Mouse (Mus musculus) testis, postnatal 10 days (tissue): ENCODE data around the gene Tmpo.

Experiments used
- DNase-seq: peaks from one replicate; pipeline ENCODE4 v3.0.0; 2021; ENCODE audit warnings: low spot score

Tmpo gene

GRCm38 (mm10) chr10:91180761-91181460 is at the start of gene Tmpo:
Gene Tmpo, minus strand, starts transcription at chr10:91181315.
- no peak for DNase-seq

- DNase-seq = no peak
These were observed 49.3 kb upstream of the Tmpo start for GRCm38 (mm10) chr10:91230400-91230799.

GRCm38 (mm10) chr10:91229518-91229961 is 48.4 kb upstream of the Tmpo start:
- DNase-seq = no peak

GRCm38 (mm10) chr10:91228924-91229517 is 47.9 kb upstream of the Tmpo start:
- no peak for DNase-seq

GRCm38 (mm10) chr10:91227034-91227433 is 45.9 kb upstream of the Tmpo start:
- no peak for DNase-seq

GRCm38 (mm10) chr10:91222398-91223236 is 41.5 kb upstream of the Tmpo start:
- DNase-seq = no peak

GRCm38 (mm10) chr10:91208899-91209667 is 28.0 kb upstream of the Tmpo start:
- no peak for DNase-seq

- peak; percentile 82 for DNase-seq
These were observed 27.3 kb upstream of the Tmpo start for GRCm38 (mm10) chr10:91208461-91208860.

GRCm38 (mm10) chr10:91207275-91207674 is 26.2 kb upstream of the Tmpo start:
- no peak for DNase-seq

- DNase-seq = no peak
These were observed 24.5 kb upstream of the Tmpo start for GRCm38 (mm10) chr10:91205632-91206031.

GRCm38 (mm10) chr10:91200581-91200980 is 19.5 kb upstream of the Tmpo start:
- no peak for DNase-seq

- no peak for DNase-seq
These were observed 18.2 kb upstream of the Tmpo start for GRCm38 (mm10) chr10:91199238-91199780.

- no peak for DNase-seq
These were observed 16.6 kb upstream of the Tmpo start for GRCm38 (mm10) chr10:91197704-91198103.

- no peak for DNase-seq
These were observed 15.7 kb upstream of the Tmpo start for GRCm38 (mm10) chr10:91196778-91197177.

GRCm38 (mm10) chr10:91195680-91196079 is 14.6 kb upstream of the Tmpo start:
- no peak for DNase-seq

- no peak for DNase-seq
These were observed 14.0 kb upstream of the Tmpo start for GRCm38 (mm10) chr10:91195091-91195490.

GRCm38 (mm10) chr10:91191851-91192250 is 10.7 kb upstream of the Tmpo start:
- no peak for DNase-seq

GRCm38 (mm10) chr10:91189476-91189875 is 8.4 kb upstream of the Tmpo start:
- DNase-seq = no peak

GRCm38 (mm10) chr10:91188684-91189287 is 7.7 kb upstream of the Tmpo start:
- no peak for DNase-seq

GRCm38 (mm10) chr10:91187872-91188271 is 6.8 kb upstream of the Tmpo start:
- peak; percentile 84 for DNase-seq

GRCm38 (mm10) chr10:91187349-91187748 is 6.2 kb upstream of the Tmpo start:
- no peak for DNase-seq
